Mouse (Mus musculus) heart, embryonic 13.5 days (tissue): Measurements from ENCODE around the gene Cmtm3. TPM values are rescaled to one million over a fixed set of nuclear protein-coding genes. Genes with fewer than 3 reads are reported as not detected.

Experiments
- ATAC-seq: fragments of 200-750 bp; cut with Nextera tagmentation; 2 replicates; pipeline ENCODE4 v1.8.0; 2017; ENCODE audit warnings: moderate TSS enrichment; ENCODE audit not compliant: insufficient number of reproducible peaks, low FRiP score, low TSS enrichment; ENCODE audit errors: extremely low read depth
- H3K27ac ChIP-seq: fragments of 300-500 bp; sonication (generic); replicated peaks from 2 replicates; pipeline ENCODE4 v1.5.1; 2015; ENCODE audit warnings: moderate library complexity, mild to moderate bottlenecking, inconsistent platforms
- H3K27me3 ChIP-seq: fragments of 300-500 bp; sonication (generic); replicated peaks from 2 replicates; pipeline ENCODE4 v1.6.1; 2015; ENCODE audit warnings: mild to moderate bottlenecking, inconsistent platforms
- H3K36me3 ChIP-seq: fragments of 300-500 bp; sonication (generic); 2 replicates; pipeline ENCODE4 v1.6.1; 2015; ENCODE audit warnings: mild to moderate bottlenecking, inconsistent platforms
- H3K4me1 ChIP-seq: fragments of 300-500 bp; sonication (generic); 2 replicates; pipeline ENCODE4 v1.6.1; 2015; ENCODE audit warnings: inconsistent platforms
- H3K4me2 ChIP-seq: fragments of 300-500 bp; sonication (generic); 2 replicates; pipeline ENCODE4 v1.6.1; 2015; ENCODE audit warnings: inconsistent platforms, mild to moderate bottlenecking, moderate library complexity
- H3K4me3 ChIP-seq: fragments of 300-500 bp; sonication (generic); 2 replicates; pipeline ENCODE4 v1.5.1; 2015; ENCODE audit warnings: moderate library complexity, mild to moderate bottlenecking, inconsistent platforms
- H3K9ac ChIP-seq: fragments of 300-500 bp; sonication (generic); 2 replicates; pipeline ENCODE4 v1.6.1; 2015; ENCODE audit warnings: inconsistent platforms, mild to moderate bottlenecking, moderate library complexity
- H3K9me3 ChIP-seq: fragments of 300-500 bp; sonication (generic); 2 replicates; pipeline ENCODE4 v1.6.1; 2016; ENCODE audit warnings: inconsistent platforms
- WGBS: fragments of 180-500 bp; shearing (Covaris S2); methylation state at CpG from one replicate; pipeline ENCODE4 v1.1.7; 2015; ENCODE audit warnings: mixed read lengths; 5-methylcytosine and 5-hydroxymethylcytosine counted together
- polyA plus RNA-seq: library from polyadenylated mRNA; unstranded; fragments of >200 nt; fragmentation: Nextera tagmentation; extraction: Ambion mirVana; gene quantifications from 2 replicates; pipeline ENCODE4 v1.2.1, GENCODE M21; 2015

The Cmtm3 gene
- polyA plus RNA-seq, 1 experiment from 2014 or later, result 100 TPM

DNA sequence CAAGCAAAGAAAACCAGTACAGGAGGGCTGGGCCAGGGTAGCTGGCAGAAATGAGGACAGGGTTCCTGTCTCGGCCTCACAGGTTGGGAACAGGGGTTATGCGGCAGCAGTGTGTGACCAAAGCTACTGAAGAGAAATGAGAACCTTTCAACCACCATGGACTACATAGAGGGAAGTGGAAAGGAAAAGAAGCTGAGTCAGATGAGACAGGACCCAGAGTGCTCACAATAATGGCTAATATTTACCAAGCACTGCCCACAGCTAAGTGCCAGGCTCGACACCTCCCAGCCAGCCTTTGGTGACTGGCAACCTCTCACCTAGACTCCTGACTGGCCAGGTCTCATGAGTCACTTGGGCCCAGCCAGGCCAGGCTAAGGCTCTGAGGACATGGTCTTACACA lies 44.8 kb downstream of the Cmtm3 start:
- H3K9ac ChIP-seq, result 0 out of 2 replicates have a peak overlapping the region, but pooled peaks have one; percentile 2
- WGBS, result 72% methylated on average over 3 of the region's 3 CpGs
- H3K9me3 ChIP-seq, result no peaks in the 10 kb centered on the region
- no peak overlapping the region for H3K4me3 ChIP-seq
- H3K4me1 ChIP-seq, result peaks cover 74% of the 10 kb centered on the region
- no peak for ATAC-seq
- H3K27ac ChIP-seq, result no peak overlapping the region
- no peak overlapping the region for H3K4me2 ChIP-seq
- no peaks in the 10 kb centered on the region for H3K36me3 ChIP-seq
- no peaks in the 10 kb centered on the region for H3K27me3 ChIP-seq

DNA sequence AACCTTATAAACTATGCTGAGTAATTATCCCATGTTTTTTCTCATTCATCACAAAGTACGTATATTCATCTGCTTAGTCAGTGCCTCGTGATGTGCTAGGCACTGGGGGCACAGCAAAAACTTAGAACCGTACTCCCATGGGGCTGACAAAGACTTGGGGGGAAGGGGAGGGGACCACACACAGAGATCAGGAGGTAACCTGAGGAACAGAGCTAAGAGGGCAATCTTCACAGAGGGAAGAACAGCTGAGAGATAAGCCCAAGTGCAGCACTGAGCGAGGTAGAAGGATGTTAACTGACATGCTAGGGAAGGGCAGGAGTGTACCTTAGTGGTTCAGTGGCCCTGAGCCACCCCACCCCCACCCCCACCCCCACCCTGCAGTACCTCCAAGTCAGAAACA lies 47.5 kb downstream of the Cmtm3 start:
- Histone ChIP-seq H3K27ac (no peak overlapping the region), H3K36me3 (no peaks in the 10 kb centered on the region), H3K9me3 (no peaks in the 10 kb centered on the region), H3K4me2 (no peak overlapping the region), H3K27me3 (no peaks in the 10 kb centered on the region), H3K4me3 (no peak overlapping the region), H3K4me1 (peaks cover 67% of the 10 kb centered on the region), H3K9ac (no peak overlapping the region)
- no peak for ATAC-seq
- WGBS, result 25% methylated on average over 4 of the region's 4 CpGs

DNA sequence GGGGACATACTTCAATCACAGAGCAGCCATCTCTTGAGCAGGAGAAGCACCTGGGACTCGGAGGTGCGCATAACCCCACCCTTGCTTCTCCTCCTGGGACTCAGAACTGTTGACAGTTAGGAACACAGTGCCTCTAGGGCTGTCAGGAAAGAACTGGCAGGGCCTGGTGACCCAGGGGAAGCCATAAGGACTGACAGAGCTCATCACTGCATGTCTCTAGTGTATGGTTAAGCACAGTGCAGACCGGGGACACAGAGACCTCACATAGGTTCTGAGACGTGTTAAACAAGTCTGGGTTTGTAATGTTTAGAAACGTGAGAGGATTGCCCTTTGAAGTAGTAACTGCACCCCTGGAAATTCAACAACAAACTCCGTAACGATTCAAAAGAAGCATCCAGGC lies 48.3 kb downstream of the Cmtm3 start:
- Histone ChIP-seq H3K4me1 (peaks cover 61% of the 10 kb centered on the region), H3K27ac (no peak overlapping the region), H3K27me3 (no peaks in the 10 kb centered on the region), H3K36me3 (no peaks in the 10 kb centered on the region), H3K4me3 (no peak overlapping the region), H3K4me2 (no peak overlapping the region), H3K9me3 (no peaks in the 10 kb centered on the region), H3K9ac (peak overlapping the region; percentile 56; the same call in 1 of the 2 replicates)
- 47% methylated on average over 7 of the region's 7 CpGs for WGBS
- ATAC-seq, result no peak

GRCm38 (mm10) chr8:104387980-104388379 lies 48.8 kb downstream of the Cmtm3 start:
- Histone ChIP-seq H3K36me3 (no peaks in the 10 kb centered on the region), H3K4me2 (no peak overlapping the region), H3K27me3 (no peaks in the 10 kb centered on the region), H3K9me3 (no peaks in the 10 kb centered on the region), H3K4me1 (peaks cover 56% of the 10 kb centered on the region), H3K4me3 (no peak overlapping the region), H3K27ac (no peak overlapping the region), H3K9ac (no peak overlapping the region)
- ATAC-seq, result no peak
- 80% methylated on average over 2 of the region's 2 CpGs for WGBS

DNA sequence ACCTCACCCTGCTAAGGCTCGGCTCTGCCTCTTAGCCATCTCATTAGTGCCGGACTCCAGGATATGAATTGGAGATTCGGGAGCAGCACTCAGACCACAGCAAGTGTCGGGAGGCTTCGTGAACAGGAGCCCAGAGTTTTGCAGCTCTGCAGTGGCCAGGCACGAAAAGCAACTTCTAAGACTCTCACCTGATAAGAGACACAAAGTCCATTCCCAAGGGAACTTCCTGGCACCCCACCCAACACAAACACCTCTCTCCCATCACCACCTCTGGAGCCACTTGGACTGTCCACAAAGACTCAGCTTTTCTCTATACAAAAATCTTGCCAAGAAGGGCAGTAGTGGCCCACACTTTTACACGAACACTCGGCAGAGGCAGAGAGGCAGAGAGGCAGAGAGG lies 51.0 kb downstream of the Cmtm3 start:
- H3K4me2 ChIP-seq, result no peak overlapping the region
- no peaks in the 10 kb centered on the region for H3K27me3 ChIP-seq
- WGBS, result 50% methylated on average over 8 of the region's 8 CpGs
- ATAC-seq, result no peak
- H3K9me3 ChIP-seq, result no peaks in the 10 kb centered on the region
- peaks cover 59% of the 10 kb centered on the region for H3K4me1 ChIP-seq
- H3K27ac ChIP-seq, result no peak overlapping the region
- H3K9ac ChIP-seq, result no peak overlapping the region
- H3K36me3 ChIP-seq, result no peaks in the 10 kb centered on the region
- no peak overlapping the region for H3K4me3 ChIP-seq

GRCm38 (mm10) chr8:104393139-104393538 lies 53.9 kb downstream of the Cmtm3 start:
- no peaks in the 10 kb centered on the region for H3K27me3 ChIP-seq
- 0 out of 2 replicates have a peak, but pooled peaks cover 3% of the 10 kb centered on the region for H3K9me3 ChIP-seq
- peaks cover 33% of the 10 kb centered on the region for H3K4me1 ChIP-seq
- H3K9ac ChIP-seq, result no peak overlapping the region
- H3K27ac ChIP-seq, result no peak overlapping the region
- H3K4me2 ChIP-seq, result no peak overlapping the region
- 93% methylated on average over 7 of the region's 7 CpGs for WGBS
- no peaks in the 10 kb centered on the region for H3K36me3 ChIP-seq
- no peak for ATAC-seq
- H3K4me3 ChIP-seq, result no peak overlapping the region

DNA sequence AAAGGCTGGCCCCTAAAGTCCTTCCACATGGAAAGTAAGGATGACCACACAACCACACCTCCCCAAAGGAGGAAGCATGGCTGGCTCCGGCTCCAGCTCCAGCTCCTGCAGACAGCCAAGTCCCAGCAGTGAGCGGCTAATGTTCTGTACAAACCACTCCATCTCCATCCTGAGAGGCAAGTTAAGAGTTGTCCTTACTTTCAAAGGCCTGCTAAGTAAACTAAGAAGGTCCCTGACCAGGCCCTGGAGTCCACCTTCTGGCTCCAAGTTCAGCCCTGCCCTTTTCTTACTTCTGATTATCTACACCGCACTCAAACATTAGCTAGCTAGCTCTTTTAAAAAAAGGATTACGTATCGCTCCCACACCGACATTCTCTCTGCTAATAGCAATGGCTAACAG lies 54.6 kb downstream of the Cmtm3 start:
- WGBS, result 74% methylated on average over 6 of the region's 6 CpGs
- ATAC-seq, result no peak
- Histone ChIP-seq H3K4me1 (peaks cover 28% of the 10 kb centered on the region), H3K4me2 (peak overlapping the region; percentile 99), H3K27me3 (no peaks in the 10 kb centered on the region), H3K36me3 (no peaks in the 10 kb centered on the region), H3K4me3 (peak overlapping the region; percentile 88; the same call in 1 of the 2 replicates), H3K27ac (no peak overlapping the region), H3K9me3 (0 out of 2 replicates have a peak, but pooled peaks cover 3% of the 10 kb centered on the region), H3K9ac (peak overlapping the region; percentile 97; the same call in 1 of the 2 replicates)

DNA sequence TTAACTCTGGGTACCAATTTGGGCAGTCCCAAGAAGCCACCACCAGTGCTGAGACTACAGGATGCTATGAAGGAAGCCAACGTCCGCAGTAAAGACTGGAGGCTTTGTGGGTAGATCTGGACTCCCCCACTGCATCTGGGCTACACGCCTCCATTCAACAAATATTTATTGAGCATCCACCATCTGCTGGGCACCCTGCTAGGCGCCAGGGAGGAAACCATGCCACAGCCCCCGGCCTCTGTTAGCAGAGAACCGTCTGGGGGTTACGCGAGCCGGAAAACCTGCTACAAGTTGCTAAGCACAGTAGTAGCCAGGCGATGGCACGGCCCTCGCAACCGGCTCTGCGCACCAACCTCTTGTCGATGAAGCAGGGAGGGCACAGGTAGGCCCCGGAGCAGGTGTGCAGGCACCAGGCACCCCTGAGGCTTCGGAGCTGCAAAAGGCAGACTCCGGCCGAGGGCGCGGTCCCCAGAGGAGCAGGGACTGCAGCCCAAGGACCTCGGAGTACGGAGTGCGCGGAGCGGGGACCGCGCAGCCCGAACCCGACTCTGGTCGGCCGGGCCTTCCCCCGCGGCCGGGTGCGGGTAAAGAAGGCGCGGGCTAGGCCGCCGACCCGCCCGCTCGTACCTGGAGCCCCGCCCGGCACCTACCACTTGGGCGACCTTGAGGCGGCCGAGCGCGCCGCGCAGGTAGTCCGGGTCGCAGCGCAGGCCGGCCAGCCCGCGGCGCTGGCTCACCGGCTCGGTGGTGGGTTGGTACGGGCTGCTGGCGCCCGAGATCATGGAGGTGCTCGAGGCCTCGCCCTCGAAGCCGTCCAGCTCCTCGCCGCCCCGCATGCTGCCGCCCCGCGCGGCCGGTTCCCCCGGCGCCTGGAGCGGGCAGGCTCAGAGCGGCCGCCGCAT lies 55.8 kb downstream of the Cmtm3 start:
- 0 out of 2 replicates have a peak, but pooled peaks cover 3% of the 10 kb centered on the region for H3K9me3 ChIP-seq
- peaks cover 26% of the 10 kb centered on the region for H3K4me1 ChIP-seq
- H3K27ac ChIP-seq, result peak overlapping the region; percentile 68
- H3K9ac ChIP-seq, result peak overlapping the region; percentile 97
- H3K27me3 ChIP-seq, result no peaks in the 10 kb centered on the region
- peak overlapping the region; percentile 88 for H3K4me3 ChIP-seq
- peak; percentile 30 for ATAC-seq
- H3K4me2 ChIP-seq, result peak overlapping the region; percentile 99
- no peaks in the 10 kb centered on the region for H3K36me3 ChIP-seq
- WGBS, result under 1% methylated on average over 74 of the region's 82 CpGs

- Histone ChIP-seq H3K27me3 (no peaks in the 10 kb centered on the region), H3K4me1 (peaks cover 29% of the 10 kb centered on the region), H3K4me3 (peak within 1 kb of the TSS; percentile 88), H3K9ac (peak within 1 kb of the TSS; percentile 97), H3K27ac (peak within 1 kb of the TSS; percentile 68), H3K4me2 (peak within 1 kb of the TSS; percentile 99), H3K9me3 (0 out of 2 replicates have a peak, but pooled peaks cover 3% of the 10 kb centered on the region), H3K36me3 (no peaks in the 10 kb centered on the region)
- peak; percentile 67 for ATAC-seq
- 4% methylated on average over 19 of the region's 54 CpGs for WGBS
Observed at GRCm38 (mm10) chr8:104395703-104396357, 56.6 kb downstream of the Cmtm3 start, which contains the start of gene Cmtm4. Cmtm4 (minus strand) TSS chr8:104395807.
